Mouse (Mus musculus) urinary bladder, adult 2 months (tissue): Measurements from ENCODE around the gene Scnm1. TPM values are rescaled to one million over a fixed set of nuclear protein-coding genes. Genes with fewer than 3 reads are reported as not detected.
A peak's percentile ranks its signal among the peaks of the same experiment; 100 is the strongest.

ENCODE experiments used
- DNase-seq: peaks from one replicate; pipeline ENCODE4 v3.0.0; 2022; ENCODE audit warnings: low spot score
- polyA plus RNA-seq: library from polyadenylated mRNA; depleted of rRNA; stranded (reverse); fragments of >200 nt; gene quantifications from 2 replicates; pipeline ENCODE4 v1.2.3, GENCODE M21; 2012; rRNA removed

The Scnm1 gene
- 84.2 and 90.2 TPM in 2 replicates for polyA plus RNA-seq

- no peak for DNase-seq
Measured at GRCm38 (mm10) chr3:95133680-95134101, at the start of gene Scnm1, which contains the start of gene Lysmd1. Gene Scnm1 (minus strand): TSS chr3:95134011. Gene Lysmd1 (plus strand): TSS chr3:95134088.

GRCm38 (mm10) chr3:95181841-95182240 is 48.0 kb upstream of the Scnm1 start:
- no peak for DNase-seq

GRCm38 (mm10) chr3:95179890-95180289 is 46.1 kb upstream of the Scnm1 start:
- no peak for DNase-seq

GRCm38 (mm10) chr3:95178948-95179347 is 45.1 kb upstream of the Scnm1 start:
- no peak for DNase-seq

- no peak for DNase-seq
Measured at GRCm38 (mm10) chr3:95177583-95177982, 43.8 kb upstream of the Scnm1 start.

- no peak for DNase-seq
Measured at GRCm38 (mm10) chr3:95176500-95176899, 42.7 kb upstream of the Scnm1 start.

GRCm38 (mm10) chr3:95174011-95174592 is 40.3 kb upstream of the Scnm1 start:
- DNase-seq, result peak; percentile 59

- DNase-seq, result no peak
Measured at GRCm38 (mm10) chr3:95173256-95173949, 39.6 kb upstream of the Scnm1 start.

GRCm38 (mm10) chr3:95172526-95173255 is 38.9 kb upstream of the Scnm1 start:
- DNase-seq, result no peak

- no peak for DNase-seq
Measured at GRCm38 (mm10) chr3:95171105-95171504, 37.3 kb upstream of the Scnm1 start.

- DNase-seq, result no peak
Measured at GRCm38 (mm10) chr3:95169996-95170395, 36.2 kb upstream of the Scnm1 start.

GRCm38 (mm10) chr3:95164840-95165239 is 31.0 kb upstream of the Scnm1 start:
- DNase-seq, result no peak

- no peak for DNase-seq
Measured at GRCm38 (mm10) chr3:95164256-95164550, 30.4 kb upstream of the Scnm1 start.

- DNase-seq, result no peak
Measured at GRCm38 (mm10) chr3:95163419-95164255, 29.8 kb upstream of the Scnm1 start.

- no peak for DNase-seq
Measured at GRCm38 (mm10) chr3:95162345-95162628, 28.5 kb upstream of the Scnm1 start.

- no peak for DNase-seq
Measured at GRCm38 (mm10) chr3:95161618-95162344, 28.0 kb upstream of the Scnm1 start.

- no peak for DNase-seq
Measured at GRCm38 (mm10) chr3:95161041-95161551, 27.3 kb upstream of the Scnm1 start.

- DNase-seq, result peak; percentile 74
Measured at GRCm38 (mm10) chr3:95159987-95160963, 26.5 kb upstream of the Scnm1 start, which contains the start of gene Sema6c. Gene Sema6c (plus strand): TSS chr3:95160457.

- no peak for DNase-seq
Measured at GRCm38 (mm10) chr3:95159511-95159986, 25.7 kb upstream of the Scnm1 start.

- DNase-seq, result no peak
Measured at GRCm38 (mm10) chr3:95153874-95154273, 20.1 kb upstream of the Scnm1 start.
